Mouse (Mus musculus): Measurements from ENCODE around the gene Dennd2c. TPM values are rescaled to one million over a fixed set of nuclear protein-coding genes. Genes with fewer than 3 reads are reported as not detected.
"Not testable (repeated sequence)": the region's sequence is repeated elsewhere in the genome, so short reads cannot be mapped to it uniquely, and the experiment has no call there.

The Dennd2c gene
- polyA plus RNA-seq, 1 experiment, result 1.2 TPM

GRCm38 (mm10) chr3:103208237-103208636, 105.8 kb downstream of the Dennd2c start:
- Histone ChIP-seq H3K4me3 (ENCODE audit: extremely low read depth, insufficient read depth, insufficient read length) (no peak overlapping the region), H3K27me3 (ENCODE audit: control insufficient read depth, insufficient read depth, low read length) (no peaks in the 10 kb centered on the region), H3K4me1 (ENCODE audit: control insufficient read depth, insufficient read depth, insufficient read length) (peaks cover 10% of the 10 kb centered on the region; the same call in 1 of the 2 replicates), H3K36me3 (ENCODE audit: control insufficient read depth, insufficient read depth, low read length) (no peaks in the 10 kb centered on the region), H3K27ac (ENCODE audit: insufficient read depth, low read length) (no peak overlapping the region)
- TF ChIP-seq CTCF (IDR thresholded peaks at IDR 0.05; ENCODE audit: extremely low read depth, insufficient read depth, insufficient read length, insufficient replicate concordance), result no peak
- WGBS, result 96% methylated on average over 2 of the region's 2 CpGs
- DNase-seq (ENCODE audit: low read depth in 1 of 2, low spot score in 2 of 2), result no peak

GRCm38 (mm10) chr3:103211101-103211500, 108.7 kb downstream of the Dennd2c start:
- H3K27ac ChIP-seq (ENCODE audit: insufficient read depth, low read length), result no peak overlapping the region
- no peak for DNase-seq (ENCODE audit: low read depth in 1 of 2, low spot score in 2 of 2)
- H3K4me1 ChIP-seq (ENCODE audit: control insufficient read depth, insufficient read depth, insufficient read length), result peaks cover 10% of the 10 kb centered on the region; the same call in 1 of the 2 replicates
- H3K4me3 ChIP-seq (ENCODE audit: extremely low read depth, insufficient read depth, insufficient read length), result no peak overlapping the region
- no peaks in the 10 kb centered on the region for H3K27me3 ChIP-seq (ENCODE audit: control insufficient read depth, insufficient read depth, low read length)
- no peak for TF ChIP-seq POLR2A (IDR thresholded peaks at IDR 0.05; ENCODE audit: low read depth, low read length)
- no peak for TF ChIP-seq CTCF (IDR thresholded peaks at IDR 0.05; ENCODE audit: extremely low read depth, insufficient read depth, insufficient read length, insufficient replicate concordance)
- no peaks in the 10 kb centered on the region for H3K36me3 ChIP-seq (ENCODE audit: control insufficient read depth, insufficient read depth, low read length)
- WGBS, result 85% methylated on average over 2 of the region's 2 CpGs

- 45% methylated on average over 1 of the region's 1 CpGs for WGBS
- Histone ChIP-seq H3K27me3 (ENCODE audit: control insufficient read depth, insufficient read depth, low read length) (no peaks in the 10 kb centered on the region), H3K27ac (ENCODE audit: insufficient read depth, low read length) (no peak overlapping the region), H3K4me3 (ENCODE audit: extremely low read depth, insufficient read depth, insufficient read length) (no peak overlapping the region), H3K4me1 (ENCODE audit: control insufficient read depth, insufficient read depth, insufficient read length) (peaks cover 5% of the 10 kb centered on the region; the same call in 1 of the 2 replicates), H3K36me3 (ENCODE audit: control insufficient read depth, insufficient read depth, low read length) (no peaks in the 10 kb centered on the region)
- no peak for DNase-seq (ENCODE audit: low read depth in 1 of 2, low spot score in 2 of 2)
- no peak for TF ChIP-seq CTCF (IDR thresholded peaks at IDR 0.05; ENCODE audit: extremely low read depth, insufficient read depth, insufficient read length, insufficient replicate concordance)
- TF ChIP-seq POLR2A (IDR thresholded peaks at IDR 0.05; ENCODE audit: low read depth, low read length), result no peak
Measured at GRCm38 (mm10) chr3:103212142-103212541, 109.7 kb downstream of the Dennd2c start.

- TF ChIP-seq POLR2A (IDR thresholded peaks at IDR 0.05; ENCODE audit: low read depth, low read length) (no peak), CTCF (IDR thresholded peaks at IDR 0.05; ENCODE audit: extremely low read depth, insufficient read depth, insufficient read length, insufficient replicate concordance) (no peak)
- 61% methylated on average over 5 of the region's 5 CpGs for WGBS
- DNase-seq (ENCODE audit: low read depth in 1 of 2, low spot score in 2 of 2), result no peak
- no peak overlapping the region for H3K4me3 ChIP-seq (ENCODE audit: extremely low read depth, insufficient read depth, insufficient read length)
- H3K36me3 ChIP-seq (ENCODE audit: control insufficient read depth, insufficient read depth, low read length), result no peaks in the 10 kb centered on the region
- no peak overlapping the region for H3K27ac ChIP-seq (ENCODE audit: insufficient read depth, low read length)
- H3K4me1 ChIP-seq (ENCODE audit: control insufficient read depth, insufficient read depth, insufficient read length), result no peaks in the 10 kb centered on the region; the same call in 1 of the 2 replicates
- H3K27me3 ChIP-seq (ENCODE audit: control insufficient read depth, insufficient read depth, low read length), result no peaks in the 10 kb centered on the region
Measured at GRCm38 (mm10) chr3:103213537-103213936, 111.1 kb downstream of the Dennd2c start.

GRCm38 (mm10) chr3:103214593-103215285, 112.3 kb downstream of the Dennd2c start:
- no peak for DNase-seq (ENCODE audit: low read depth in 1 of 2, low spot score in 2 of 2)
- no peak overlapping the region for H3K4me3 ChIP-seq (ENCODE audit: extremely low read depth, insufficient read depth, insufficient read length)
- TF ChIP-seq POLR2A (IDR thresholded peaks at IDR 0.05; ENCODE audit: low read depth, low read length) (no peak), CTCF (IDR thresholded peaks at IDR 0.05; ENCODE audit: extremely low read depth, insufficient read depth, insufficient read length, insufficient replicate concordance) (no peak)
- H3K36me3 ChIP-seq (ENCODE audit: control insufficient read depth, insufficient read depth, low read length), result no peaks in the 10 kb centered on the region
- H3K27me3 ChIP-seq (ENCODE audit: control insufficient read depth, insufficient read depth, low read length), result no peaks in the 10 kb centered on the region
- H3K27ac ChIP-seq (ENCODE audit: insufficient read depth, low read length), result no peak overlapping the region
- no peaks in the 10 kb centered on the region for H3K4me1 ChIP-seq (ENCODE audit: control insufficient read depth, insufficient read depth, insufficient read length)
- WGBS, result 87% methylated on average over 8 of the region's 8 CpGs

GRCm38 (mm10) chr3:103215399-103215798, 113.0 kb downstream of the Dennd2c start:
- H3K27ac ChIP-seq (ENCODE audit: insufficient read depth, low read length); H3K36me3 ChIP-seq (ENCODE audit: control insufficient read depth, insufficient read depth, low read length); H3K27me3 ChIP-seq (ENCODE audit: control insufficient read depth, insufficient read depth, low read length); H3K4me3 ChIP-seq (ENCODE audit: extremely low read depth, insufficient read depth, insufficient read length); DNase-seq (ENCODE audit: low read depth in 1 of 2, low spot score in 2 of 2); H3K4me1 ChIP-seq (ENCODE audit: control insufficient read depth, insufficient read depth, insufficient read length): not testable (repeated sequence)
- 94% methylated on average over 8 of the region's 8 CpGs for WGBS

Other genes with a start within 250 kb of the Dennd2c start
- not detected in 2 replicates for gene Sycp1, start 166.5 kb upstream of the Dennd2c start, polyA plus RNA-seq (2012; rRNA removed)
- not detected in 2 replicates for gene Nr1h5, start 138.5 kb upstream of the Dennd2c start, polyA plus RNA-seq (2012; rRNA removed)
- 26.5 and 26.8 TPM in 2 replicates for gene Sike1, start 106.9 kb upstream of the Dennd2c start, polyA plus RNA-seq (2012; rRNA removed)
- 13.6 and 17.1 TPM in 2 replicates for gene Csde1, start 82.2 kb upstream of the Dennd2c start, polyA plus RNA-seq (2012; rRNA removed)
- gene Nras, start 44.3 kb upstream of the Dennd2c start, polyA plus RNA-seq (2012; rRNA removed), result 10.5 and 12.7 TPM in 2 replicates
- 1.1 and 1.2 TPM in 2 replicates for gene Ampd1, start 28.6 kb upstream of the Dennd2c start, polyA plus RNA-seq (2012; rRNA removed)
- gene Bcas2, start 69.1 kb downstream of the Dennd2c start, polyA plus RNA-seq (2012; rRNA removed), result 15.3 and 21.4 TPM in 2 replicates
- 9.5 and 10.1 TPM in 2 replicates for gene Trim33, start 176.7 kb downstream of the Dennd2c start, polyA plus RNA-seq (2012; rRNA removed)

Data from spleen, adult 2 months (tissue).